Mouse (Mus musculus): Measurements from ENCODE around the gene Lars2. TPM values are rescaled to one million over a fixed set of nuclear protein-coding genes. Genes with fewer than 3 reads are reported as not detected.
"Not testable (repeated sequence)": the region's sequence is repeated elsewhere in the genome, so short reads cannot be mapped to it uniquely, and the experiment has no call there.

The Lars2 gene
- polyA plus RNA-seq, 1 experiment from 2014 or later: 838 TPM

DNA sequence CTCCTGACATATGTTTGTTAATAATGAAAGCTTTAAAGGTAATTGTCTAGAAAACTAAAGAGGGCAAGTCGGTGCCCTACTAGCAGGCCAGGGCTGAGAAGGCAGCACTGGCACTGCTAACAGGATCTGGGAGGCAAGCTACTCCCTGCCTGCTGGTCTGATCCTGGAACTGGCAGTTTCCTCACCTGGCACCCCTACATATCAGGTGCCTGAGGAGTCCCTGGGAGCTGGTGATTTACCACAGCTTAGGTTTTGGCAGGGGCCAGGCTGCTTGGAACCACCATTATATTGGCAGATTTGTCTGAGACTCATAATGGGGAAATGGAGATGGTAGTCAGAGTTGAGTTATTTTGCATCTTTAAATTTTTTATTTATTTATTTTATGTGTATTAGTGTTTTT is 38.5 kb downstream of the Lars2 start:
- DNase-seq (ENCODE audit: low spot score): no peak
- H3K4me3 ChIP-seq: no peak overlapping the region
- H3K27me3 ChIP-seq (ENCODE audit: insufficient read depth, poor library complexity, severe bottlenecking): no peaks in the 10 kb centered on the region
- H3K4me1 ChIP-seq: no peaks in the 10 kb centered on the region
- no peak overlapping the region for H3K27ac ChIP-seq
- 93% methylated on average over 1 of the region's 1 CpGs for WGBS
- no peaks in the 10 kb centered on the region for H3K36me3 ChIP-seq
- H3K9me3 ChIP-seq: no peaks in the 10 kb centered on the region

GRCm38 (mm10) chr9:123408771-123409170 is 42.0 kb downstream of the Lars2 start:
- H3K36me3 ChIP-seq: peaks cover 22% of the 10 kb centered on the region; the same call in 1 of the 2 replicates
- H3K4me1 ChIP-seq: no peaks in the 10 kb centered on the region
- H3K9me3 ChIP-seq: no peaks in the 10 kb centered on the region
- no peak for DNase-seq (ENCODE audit: low spot score)
- WGBS: 92% methylated on average over 2 of the region's 2 CpGs
- no peak overlapping the region for H3K4me3 ChIP-seq
- H3K27me3 ChIP-seq (ENCODE audit: insufficient read depth, poor library complexity, severe bottlenecking): no peaks in the 10 kb centered on the region
- no peak overlapping the region for H3K27ac ChIP-seq

DNA sequence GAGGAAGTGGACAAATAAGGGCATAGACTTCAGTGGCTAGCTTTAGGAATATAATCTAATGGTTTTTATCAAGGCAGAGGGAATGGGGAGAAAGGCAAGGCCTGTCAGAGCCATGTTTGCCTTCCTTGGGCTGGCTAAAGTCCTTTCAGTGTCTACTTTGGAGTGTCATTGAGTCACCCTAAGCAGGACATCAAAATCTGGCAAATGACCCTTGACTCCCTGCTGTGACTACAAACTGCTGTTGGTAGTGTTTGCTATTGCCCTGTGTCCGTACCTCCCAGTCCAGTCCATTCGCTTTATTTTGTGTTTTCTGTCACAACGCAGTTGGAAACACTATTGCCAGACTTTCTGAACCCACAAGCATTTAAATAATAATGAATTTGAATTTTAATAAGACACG is 63.1 kb downstream of the Lars2 start:
- H3K4me3 ChIP-seq: no peak overlapping the region
- DNase-seq (ENCODE audit: low spot score): no peak
- H3K4me1 ChIP-seq: no peaks in the 10 kb centered on the region
- no peaks in the 10 kb centered on the region for H3K36me3 ChIP-seq
- no peak overlapping the region for H3K27ac ChIP-seq
- no peaks in the 10 kb centered on the region for H3K9me3 ChIP-seq
- no peaks in the 10 kb centered on the region for H3K27me3 ChIP-seq (ENCODE audit: insufficient read depth, poor library complexity, severe bottlenecking)
- WGBS: 90% methylated on average over 4 of the region's 4 CpGs

DNA sequence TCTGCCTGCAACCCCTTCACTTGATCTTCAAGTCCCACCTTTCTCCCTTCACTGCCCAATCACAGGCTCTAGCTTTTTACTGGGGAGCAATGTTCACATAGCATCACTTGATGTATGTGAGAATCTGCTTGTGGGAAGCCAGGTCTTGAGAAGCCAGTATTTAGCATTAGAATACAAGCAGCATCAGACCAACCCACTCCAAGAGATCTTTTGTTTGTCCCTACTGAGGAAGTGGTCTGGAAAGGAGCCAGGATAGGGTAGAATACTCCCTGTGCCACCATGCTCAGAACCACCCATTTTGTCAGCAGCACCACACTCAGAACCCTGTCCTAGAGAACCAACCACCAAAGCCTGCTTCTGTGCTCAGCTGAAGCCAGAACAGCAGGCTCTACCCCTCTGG is 64.2 kb downstream of the Lars2 start:
- no peaks in the 10 kb centered on the region for H3K4me1 ChIP-seq
- no peak for DNase-seq (ENCODE audit: low spot score)
- peaks cover 2% of the 10 kb centered on the region; the same call in 1 of the 2 replicates for H3K36me3 ChIP-seq
- H3K27me3 ChIP-seq (ENCODE audit: insufficient read depth, poor library complexity, severe bottlenecking): no peaks in the 10 kb centered on the region
- H3K27ac ChIP-seq: no peak overlapping the region
- no peaks in the 10 kb centered on the region for H3K9me3 ChIP-seq
- no peak overlapping the region for H3K4me3 ChIP-seq

- H3K4me1 ChIP-seq: no peaks in the 10 kb centered on the region
- peaks cover 24% of the 10 kb centered on the region for H3K36me3 ChIP-seq
- no peak overlapping the region for H3K27ac ChIP-seq
- H3K4me3 ChIP-seq: no peak overlapping the region
- no peak for DNase-seq (ENCODE audit: low spot score)
- no peaks in the 10 kb centered on the region for H3K27me3 ChIP-seq (ENCODE audit: insufficient read depth, poor library complexity, severe bottlenecking)
- WGBS: 83% methylated on average over 2 of the region's 2 CpGs
- no peaks in the 10 kb centered on the region for H3K9me3 ChIP-seq
These were observed 71.5 kb downstream of the Lars2 start for GRCm38 (mm10) chr9:123438223-123438622.

GRCm38 (mm10) chr9:123440230-123441058 is 73.7 kb downstream of the Lars2 start:
- Histone ChIP-seq H3K27me3 (ENCODE audit: insufficient read depth, poor library complexity, severe bottlenecking) (no peaks in the 10 kb centered on the region), H3K27ac (no peak overlapping the region), H3K9me3 (no peaks in the 10 kb centered on the region), H3K36me3 (peaks cover 27% of the 10 kb centered on the region), H3K4me1 (no peaks in the 10 kb centered on the region), H3K4me3 (no peak overlapping the region)
- 62% methylated on average over 5 of the region's 5 CpGs for WGBS
- no peak for DNase-seq (ENCODE audit: low spot score)

DNA sequence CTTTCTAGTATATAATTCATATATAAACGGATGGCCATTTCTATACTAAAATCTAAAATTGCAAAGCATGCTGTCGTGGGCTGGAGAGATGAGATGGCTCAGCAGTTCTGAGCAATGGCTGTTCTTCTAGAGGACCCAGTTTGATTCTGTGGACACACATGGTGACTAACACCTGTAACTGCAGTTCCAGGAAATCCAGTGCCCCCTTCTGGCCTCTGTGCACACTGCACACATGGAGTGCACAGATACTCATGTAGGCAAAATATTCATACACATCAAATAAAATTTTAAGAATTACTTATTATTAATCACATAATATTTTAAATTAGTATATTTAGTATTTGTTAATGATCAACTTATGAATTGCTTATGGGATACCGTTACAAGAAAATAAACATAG is 80.4 kb downstream of the Lars2 start:
- 95% methylated on average over 3 of the region's 3 CpGs for WGBS
- not testable (repeated sequence) for H3K27me3 ChIP-seq (ENCODE audit: insufficient read depth, poor library complexity, severe bottlenecking); H3K4me3 ChIP-seq; H3K9me3 ChIP-seq; H3K4me1 ChIP-seq; DNase-seq (ENCODE audit: low spot score); H3K27ac ChIP-seq
- 0 out of 2 replicates have a peak, but pooled peaks cover 10% of the 10 kb centered on the region for H3K36me3 ChIP-seq

DNA sequence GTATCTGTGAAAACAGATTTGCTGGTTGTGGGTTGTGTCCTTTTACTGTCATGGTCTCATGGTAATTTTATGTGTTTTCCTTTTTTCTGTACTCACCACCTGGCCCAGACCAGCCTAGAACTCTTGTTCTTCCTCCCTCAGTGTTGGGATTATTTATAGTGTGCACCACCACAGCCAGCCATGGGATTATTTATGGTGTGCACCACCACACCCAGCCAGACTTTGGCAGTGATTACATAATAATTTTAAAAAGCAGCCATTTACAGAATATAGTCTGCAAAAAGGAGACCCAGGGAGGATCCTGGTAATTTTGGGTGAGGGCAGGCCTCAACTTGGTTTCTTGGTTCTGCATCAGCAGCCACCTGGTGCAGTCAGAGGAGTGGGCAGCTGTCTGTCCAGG is 81.9 kb downstream of the Lars2 start:
- DNase-seq (ENCODE audit: low spot score): no peak
- H3K9me3 ChIP-seq: no peaks in the 10 kb centered on the region
- H3K27ac ChIP-seq: no peak overlapping the region
- H3K4me1 ChIP-seq: no peaks in the 10 kb centered on the region
- H3K4me3 ChIP-seq: no peak overlapping the region
- H3K36me3 ChIP-seq: peaks cover 9% of the 10 kb centered on the region; the same call in 1 of the 2 replicates
- no peaks in the 10 kb centered on the region for H3K27me3 ChIP-seq (ENCODE audit: insufficient read depth, poor library complexity, severe bottlenecking)

GRCm38 (mm10) chr9:123450174-123450573 is 83.4 kb downstream of the Lars2 start:
- Histone ChIP-seq H3K36me3 (peaks cover 20% of the 10 kb centered on the region; the same call in 1 of the 2 replicates), H3K27me3 (ENCODE audit: insufficient read depth, poor library complexity, severe bottlenecking) (no peaks in the 10 kb centered on the region), H3K4me1 (no peaks in the 10 kb centered on the region), H3K4me3 (no peak overlapping the region), H3K9me3 (no peaks in the 10 kb centered on the region), H3K27ac (no peak overlapping the region)
- 45% methylated on average over 2 of the region's 2 CpGs for WGBS
- no peak for DNase-seq (ENCODE audit: low spot score)

DNA sequence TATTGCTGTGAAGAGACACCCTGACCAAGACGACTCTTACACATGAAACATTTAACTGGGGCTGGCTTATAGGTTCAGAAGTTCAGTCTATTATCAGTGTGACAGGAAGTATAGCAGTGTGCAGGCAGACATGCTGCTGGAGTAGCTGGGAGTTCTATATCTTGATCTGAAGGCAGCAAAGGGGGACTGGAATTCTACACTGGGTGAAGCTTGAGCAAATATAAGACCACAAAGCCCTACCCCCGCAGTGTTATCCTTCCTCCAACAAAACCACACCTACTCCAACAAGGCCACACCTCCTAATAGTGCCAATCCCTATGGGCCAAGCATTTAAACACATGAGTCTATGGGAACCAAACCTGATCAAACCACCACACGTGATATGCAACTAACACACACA is 85.0 kb downstream of the Lars2 start:
- Histone ChIP-seq H3K27me3 (ENCODE audit: insufficient read depth, poor library complexity, severe bottlenecking) (no peaks in the 10 kb centered on the region), H3K4me1 (peaks cover 3% of the 10 kb centered on the region), H3K36me3 (peaks cover 25% of the 10 kb centered on the region; the same call in 1 of the 2 replicates), H3K4me3 (no peak overlapping the region), H3K27ac (no peak overlapping the region), H3K9me3 (no peaks in the 10 kb centered on the region)
- 67% methylated on average over 3 of the region's 3 CpGs for WGBS
- no peak for DNase-seq (ENCODE audit: low spot score)

- Histone ChIP-seq H3K4me1 (peaks cover 12% of the 10 kb centered on the region), H3K4me3 (no peak overlapping the region), H3K27me3 (ENCODE audit: insufficient read depth, poor library complexity, severe bottlenecking) (peaks cover 3% of the 10 kb centered on the region; the same call in 1 of the 2 replicates), H3K36me3 (peaks cover 26% of the 10 kb centered on the region), H3K9me3 (peaks cover 3% of the 10 kb centered on the region; the same call in 1 of the 2 replicates), H3K27ac (peak overlapping the region; percentile 45; the same call in 1 of the 2 replicates)
- no peak for DNase-seq (ENCODE audit: low spot score)
- 59% methylated on average over 9 of the region's 9 CpGs for WGBS
These were observed 90.2 kb downstream of the Lars2 start for GRCm38 (mm10) chr9:123456634-123457602.

DNA sequence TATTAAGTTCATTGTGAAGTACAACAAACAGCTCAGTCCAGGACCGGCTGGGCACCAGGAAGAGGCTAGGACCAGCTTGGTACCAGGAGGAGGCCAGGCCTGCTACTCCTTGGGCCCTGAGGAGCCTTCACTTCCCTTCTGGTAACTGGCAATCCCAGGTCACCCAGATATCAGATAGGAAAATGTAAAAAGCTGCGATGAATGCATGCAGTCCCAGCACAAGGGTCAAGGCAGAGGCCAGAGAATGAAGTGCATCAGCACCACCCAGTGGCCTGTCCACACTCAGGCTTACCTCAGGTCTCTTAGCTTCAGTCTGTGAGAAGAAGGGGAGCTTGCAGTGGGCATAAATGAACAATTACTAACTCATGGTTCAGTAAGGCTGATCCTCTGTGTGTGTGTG is 90.9 kb downstream of the Lars2 start:
- DNase-seq (ENCODE audit: low spot score): no peak
- peaks cover 4% of the 10 kb centered on the region; the same call in 1 of the 2 replicates for H3K27me3 ChIP-seq (ENCODE audit: insufficient read depth, poor library complexity, severe bottlenecking)
- H3K36me3 ChIP-seq: peaks cover 23% of the 10 kb centered on the region
- peaks cover 3% of the 10 kb centered on the region; the same call in 1 of the 2 replicates for H3K9me3 ChIP-seq
- H3K27ac ChIP-seq: no peak overlapping the region; the same call in 1 of the 2 replicates
- no peak overlapping the region for H3K4me3 ChIP-seq
- 53% methylated on average over 2 of the region's 2 CpGs for WGBS
- peaks cover 12% of the 10 kb centered on the region for H3K4me1 ChIP-seq

DNA sequence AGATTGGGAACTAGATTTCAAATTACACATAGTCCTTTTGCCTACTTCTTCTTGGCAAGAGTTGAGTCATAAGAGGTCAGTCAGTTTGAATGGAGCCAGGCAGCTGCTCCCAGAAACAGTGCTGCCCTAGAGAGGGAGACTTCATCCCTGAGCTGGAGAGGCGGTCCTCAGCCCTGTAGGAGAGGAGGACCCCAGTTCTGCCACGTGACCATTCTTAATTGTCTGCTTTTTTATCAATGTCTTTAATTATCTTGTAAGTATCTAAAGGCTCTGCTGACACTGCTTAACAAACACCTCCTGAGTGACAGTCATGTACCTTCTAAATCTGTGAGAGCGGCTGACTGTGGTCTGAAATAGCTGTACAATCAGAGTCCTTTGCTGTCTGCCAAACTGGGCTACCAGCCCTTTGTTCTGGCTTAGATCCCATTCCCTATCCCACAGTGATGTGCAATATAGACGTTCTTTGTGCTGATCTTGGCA is 100.5 kb downstream of the Lars2 start:
- 49% methylated on average over 4 of the region's 4 CpGs for WGBS

More for the DNA sequence above, 100.5 kb downstream of the Lars2 start:
- no peaks in the 10 kb centered on the region for H3K27me3 ChIP-seq (ENCODE audit: insufficient read depth, poor library complexity, severe bottlenecking)
- no peak overlapping the region for H3K27ac ChIP-seq
- no peak for DNase-seq (ENCODE audit: low spot score)
- H3K9me3 ChIP-seq: no peaks in the 10 kb centered on the region
- H3K4me3 ChIP-seq: no peak overlapping the region
- peaks cover 14% of the 10 kb centered on the region; the same call in 1 of the 2 replicates for H3K4me1 ChIP-seq
- peaks cover 7% of the 10 kb centered on the region for H3K36me3 ChIP-seq
